ENCODE assay signal across 8 mouse cellular contexts in the genomic region with DNA sequence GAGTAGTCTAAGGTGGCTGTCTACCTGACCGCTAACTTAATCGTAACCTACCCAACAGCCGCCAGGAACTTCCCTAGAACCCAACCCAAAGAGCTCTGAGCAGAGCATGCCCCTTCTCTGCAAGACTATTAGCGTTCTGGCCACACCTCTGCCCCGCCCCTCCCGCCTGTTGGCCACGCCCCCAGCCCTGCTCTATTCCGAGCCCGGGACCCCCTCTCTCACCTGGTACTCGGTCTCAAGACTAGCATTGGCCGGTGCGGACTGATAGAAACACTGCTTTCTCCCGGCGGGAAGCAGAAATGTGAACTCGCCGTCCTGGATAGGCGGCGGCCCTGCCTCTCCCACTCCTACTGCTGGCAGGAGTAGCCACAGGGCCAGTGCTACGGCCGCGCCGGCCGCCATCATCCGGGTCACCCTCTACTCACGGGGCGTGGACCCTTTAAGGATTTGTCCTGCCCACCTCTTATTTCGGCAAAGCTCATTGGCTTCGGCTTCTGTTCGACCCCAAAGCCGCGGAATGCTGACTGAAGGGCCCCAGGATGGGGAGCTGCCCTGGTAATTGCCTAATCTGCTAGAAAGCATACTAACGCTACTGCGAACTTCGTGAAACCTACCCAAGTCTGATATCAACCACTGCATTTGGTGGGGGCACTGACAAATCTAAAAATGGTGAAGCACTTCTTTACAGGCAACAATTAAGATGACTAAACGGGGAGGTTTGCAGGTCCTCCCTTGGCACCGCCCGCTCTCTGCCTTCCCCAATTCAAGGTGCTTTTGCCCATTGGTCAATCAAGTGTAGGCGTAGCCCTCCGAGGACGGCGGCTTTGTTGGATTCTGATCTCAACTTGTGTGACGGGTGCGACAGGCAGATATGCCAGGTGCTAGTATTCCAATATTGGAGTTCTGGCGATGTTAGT. TPM values are rescaled to one million over a fixed set of nuclear protein-coding genes. Genes with fewer than 3 reads are reported as not detected.
DNase-seq lines count a peak whose midpoint lies in the region; ATAC-seq and TF ChIP-seq lines count a peak whose summit lies in the region.

A gene (minus strand): TSS at position 481 of the 917 bp plus-strand sequence.

- peaks cover 37% of the 10 kb centered on the region for H3K36me3 ChIP-seq in hindbrain, embryonic 13.5 days

- peak; percentile 90 for ATAC-seq in Patski
- peak; percentile 96 for ATAC-seq in hindbrain, embryonic 13.5 days (ENCODE audit: low FRiP score)

- WGBS in hindbrain, embryonic 13.5 days = under 1% methylated on average over 44 of the region's 44 CpGs

- H3K27me3 ChIP-seq in Patski = no peaks in the 10 kb centered on the region
- no peaks in the 10 kb centered on the region for H3K27me3 ChIP-seq in hindbrain, embryonic 13.5 days

- peak within 1 kb of the TSS; percentile 69 for H3K4me2 ChIP-seq in hindbrain, embryonic 13.5 days

- no peaks in the 10 kb centered on the region for H3K9me3 ChIP-seq in hindbrain, embryonic 13.5 days

- peak within 1 kb of the TSS; percentile 62 for H3K4me3 ChIP-seq in hindbrain, embryonic 13.5 days

- peak within 1 kb of the TSS; percentile 95 for H3K27ac ChIP-seq in hindbrain, embryonic 13.5 days

- POLR2A ChIA-PET in Patski (lab: Charles Lee) = interaction anchor here (0.7 to 1.1 kb wide), 3 partner anchors 16 to 82 kb away, joined by 3 to 4 read pairs (median 4); no protein-coding TSS in a partner anchor

- no peak for TF ChIP-seq CTCF in Patski (IDR thresholded peaks at IDR 0.05)

- in situ Hi-C loops in Patski (cut with MboI; ENCODE audit: low pct_unique_long_range_greater_than_20kb) = no loop called here

- CTCF ChIA-PET in Patski (lab: Charles Lee) = interaction anchor here (0.9 to 2.1 kb wide), 5 partner anchors 15 to 197 kb away, joined by 3 to 6 read pairs (median 3); no protein-coding TSS in a partner anchor

- peak; percentile 87 for DNase-seq in Patski (ENCODE audit: low read depth, low spot score)
- peak; percentile 95 for DNase-seq in cerebellum, postnatal 14 days
- DNase-seq in frontal cortex, postnatal 14 days (ENCODE audit: low spot score in 2 of 2) = peak; percentile 92
- peak; percentile 80 to 91 for DNase-seq in layer of hippocampus, postnatal 25 days (ENCODE audit: extremely low spot score in 1 of 2, low spot score in 1 of 2)
- DNase-seq in lung, postnatal 25 days (ENCODE audit: low spot score) = peak; percentile 96
- DNase-seq in retina, embryonic 14.5 days (ENCODE audit: low spot score) = peak; percentile 96
- DNase-seq in thymus, postnatal 4 days = peak; percentile 91

- H3K4me1 ChIP-seq in hindbrain, embryonic 13.5 days (replicated peaks) = peaks cover 16% of the 10 kb centered on the region

- H3K9ac ChIP-seq in hindbrain, embryonic 13.5 days = peak within 1 kb of the TSS; percentile 82

RNA-seq across cellular contexts. Expression of the gene that starts here (rescaled TPM):
- 63.0 TPM for polyA plus RNA-seq in Patski (2021)
- 57.0 and 61.8 TPM in 2 replicates for polyA plus RNA-seq in hindbrain, embryonic 13.5 days (2015; fragmentation: Nextera tagmentation; extraction: Ambion mirVana)
- 10 to 100 TPM; 12.9 to 14.0 TPM for total RNA-seq in layer of hippocampus, postnatal 25 days (2021)

Comparison
In these comparisons a context has a peak if more than half of its experiments do, and no peak if none do; other contexts are left out.
1. Peak in every context shown above with its lines: DNase-seq, ATAC-seq, H3K4me3 ChIP-seq and H3K27ac ChIP-seq.